Mouse (Mus musculus): ENCODE measurements around the gene Tcta. TPM values are rescaled to one million over a fixed set of nuclear protein-coding genes. Genes with fewer than 3 reads are reported as not detected.

Tcta gene
- total and polyA plus RNA-seq, 3 experiments, result 3.4 to 7.0 TPM; not detected in 1

DNA sequence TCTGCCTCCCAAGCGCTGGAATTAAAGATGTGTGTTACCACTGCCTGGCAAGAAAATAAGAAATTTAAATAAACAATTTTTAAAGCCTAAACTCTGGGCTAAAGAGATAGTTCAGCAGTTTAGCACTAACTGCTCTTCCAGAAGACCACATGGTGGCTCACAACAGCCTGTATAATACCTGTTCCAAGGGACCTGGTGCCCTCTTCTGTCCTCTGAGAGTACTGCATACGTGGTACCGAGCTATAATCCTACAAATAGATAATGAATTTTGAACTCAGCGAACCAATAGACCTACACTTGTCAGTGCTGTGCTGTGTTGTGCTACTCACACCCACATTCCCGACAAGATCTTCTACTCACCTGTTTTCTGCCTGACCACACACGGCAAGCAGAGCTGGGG is 21.6 kb downstream of the Tcta start:
- peak; percentile 91 for DNase-seq (ENCODE audit: low read depth, low spot score)
- Histone ChIP-seq H3K4me3 (ENCODE audit: control insufficient read depth in 1 of 2, insufficient read depth in 1 of 2, low read depth in 2 of 2, low read length in 2 of 2) (peak overlapping the region in 1 of 2 experiments; percentile 21; a peak in 1 of 4 replicates), H3K79me2 (ENCODE audit: control insufficient read depth, insufficient read depth, low read length, poor library complexity) (no peaks in the 10 kb centered on the region), H3K9me3 (replicated peaks; ENCODE audit: insufficient read depth, low read length) (no peaks in the 10 kb centered on the region), H3K9ac (ENCODE audit: control insufficient read depth, low read depth, low read length, poor library complexity, severe bottlenecking) (peak overlapping the region; percentile 20; the same call in 1 of the 2 replicates), H3K4me1 (ENCODE audit: control insufficient read depth in 1 of 2, insufficient read depth in 2 of 2, low read length in 2 of 2) (0 out of 4 replicates have a peak, but pooled peaks cover 0 to 2% of the 10 kb centered on the region in 2 experiments), H3K36me3 (ENCODE audit: control insufficient read depth in 1 of 2, insufficient read depth in 2 of 2, low read length in 2 of 2) (peaks cover 0 to under 1% of the 10 kb centered on the region in 2 experiments; a peak in 1 of 4 replicates), H3K27me3 (ENCODE audit: control insufficient read depth in 1 of 2, insufficient read depth in 2 of 2, low read length in 2 of 2) (no peaks in the 10 kb centered on the region), H3K27ac (ENCODE audit: control insufficient read depth, low read depth, low read length) (no peak overlapping the region)
- TF ChIP-seq SMC3 (IDR thresholded peaks at IDR 0.05; ENCODE audit: low read depth, low read length), result peak; percentile 92
- TF ChIP-seq HCFC1 (IDR thresholded peaks at IDR 0.05; ENCODE audit: low read depth, low read length), result 0 out of 2 replicates have a peak, but pooled peaks have one; percentile 44
- TF ChIP-seq MAX (IDR thresholded peaks at IDR 0.05; ENCODE audit: low read length), result peak; percentile 76
- TF ChIP-seq ZC3H11A (IDR thresholded peaks at IDR 0.05; ENCODE audit: low read depth, low read length), result peak; percentile 84
- peak; percentile 45; the same call in 1 of the 2 replicates for TF ChIP-seq GATA1 (IDR thresholded peaks at IDR 0.05; ENCODE audit: low read depth, low read length)
- peak; percentile 78 for TF ChIP-seq SIN3A (IDR thresholded peaks at IDR 0.05; ENCODE audit: low read length)
- TF ChIP-seq CHD1 (IDR thresholded peaks at IDR 0.05; ENCODE audit: low read depth, low read length), result no peak
- no peak; the same call in 1 of the 2 replicates for TF ChIP-seq USF1 (IDR thresholded peaks at IDR 0.05; ENCODE audit: low read depth, low read length)
- TF ChIP-seq USF2 (IDR thresholded peaks at IDR 0.05; ENCODE audit: borderline replicate concordance in 1 of 2, insufficient read depth in 1 of 2, low read depth in 1 of 2, low read length in 2 of 2), result no peak
- no peak for TF ChIP-seq GABPA (IDR thresholded peaks at IDR 0.05; ENCODE audit: low read depth, low read length)
- no peak for TF ChIP-seq POLR2AphosphoS2 (IDR thresholded peaks at IDR 0.05; ENCODE audit: low read length)
- TF ChIP-seq TCF12 (IDR thresholded peaks at IDR 0.05; ENCODE audit: low read depth, low read length), result no peak
- TF ChIP-seq ZNF384 (IDR thresholded peaks at IDR 0.05; ENCODE audit: low read depth, low read length), result peak; percentile 20; the same call in 1 of the 2 replicates
- TF ChIP-seq MXI1 (IDR thresholded peaks at IDR 0.05; ENCODE audit: low read depth, low read length), result peak; percentile 85
- no peak for TF ChIP-seq ELF1 (IDR thresholded peaks at IDR 0.05; ENCODE audit: low read depth, low read length)
- TF ChIP-seq BHLHE40 (IDR thresholded peaks at IDR 0.05; ENCODE audit: borderline replicate concordance, low read depth, low read length), result no peak
- peak; percentile 97 for TF ChIP-seq MYC (IDR thresholded peaks at IDR 0.05; ENCODE audit: low read depth, low read length)
- no peak for TF ChIP-seq MYB (IDR thresholded peaks at IDR 0.05; ENCODE audit: low read depth, low read length)
- TF ChIP-seq RCOR1 (IDR thresholded peaks at IDR 0.05; ENCODE audit: low read depth, low read length), result no peak
- no peak for TF ChIP-seq NRF1 (IDR thresholded peaks at IDR 0.05; ENCODE audit: insufficient read depth, low read depth, low read length, poor library complexity, severe bottlenecking)
- no peak for TF ChIP-seq ETS1 (IDR thresholded peaks at IDR 0.05; ENCODE audit: low read depth, low read length)
- no peak for TF ChIP-seq CHD2 (IDR thresholded peaks at IDR 0.05; ENCODE audit: low read length)
- TF ChIP-seq ZKSCAN1 (IDR thresholded peaks at IDR 0.05; ENCODE audit: low read depth, low read length), result no peak
- TF ChIP-seq KAT2A (conservative IDR thresholded peaks at IDR 0.05; ENCODE audit: low read depth, low read length), result no peak
- peak; percentile 68 to 98 (median 95); a peak in 5 of 6 replicates for TF ChIP-seq CTCF (IDR thresholded peaks at IDR 0.05 in 2 of 3, conservative IDR thresholded peaks at IDR 0.05 in 1 of 3; ENCODE audit: control insufficient read depth in 1 of 3, insufficient read depth in 1 of 3, low read depth in 2 of 3, low read length in 3 of 3, poor library complexity in 1 of 3, severe bottlenecking in 1 of 3)
- no peak for TF ChIP-seq POLR2A (IDR thresholded peaks at IDR 0.05; ENCODE audit: control insufficient read depth in 1 of 2, insufficient read depth in 1 of 2, low read depth in 1 of 2, low read length in 2 of 2, poor library complexity in 1 of 2)
- no peak for TF ChIP-seq MAZ (IDR thresholded peaks at IDR 0.05; ENCODE audit: low read depth, low read length)
- no peak for TF ChIP-seq UBTF (IDR thresholded peaks at IDR 0.05; ENCODE audit: borderline replicate concordance, insufficient read depth, low read depth, low read length)
- no peak for TF ChIP-seq POLR2AphosphoS5 (IDR thresholded peaks at IDR 0.05; ENCODE audit: borderline replicate concordance, low read depth, low read length)
- no peak for TF ChIP-seq E2F4 (IDR thresholded peaks at IDR 0.05; ENCODE audit: borderline replicate concordance, low read depth, low read length)
- no peak for TF ChIP-seq NELFE (IDR thresholded peaks at IDR 0.05; ENCODE audit: low read depth, low read length)
- TF ChIP-seq RAD21 (IDR thresholded peaks at IDR 0.05; ENCODE audit: low read depth, low read length), result peak; percentile 88
- no peak for TF ChIP-seq TAL1 (IDR thresholded peaks at IDR 0.05; ENCODE audit: low read length)
- TF ChIP-seq ZMIZ1 (IDR thresholded peaks at IDR 0.05; ENCODE audit: low read depth, low read length), result no peak
- no peak for TF ChIP-seq MEF2A (IDR thresholded peaks at IDR 0.05; ENCODE audit: extremely low read depth, insufficient replicate concordance, low read depth, low read length, poor library complexity, severe bottlenecking)
- no peak for TF ChIP-seq MAFK (IDR thresholded peaks at IDR 0.05; ENCODE audit: borderline replicate concordance, low read depth, low read length)
- TF ChIP-seq TBP (IDR thresholded peaks at IDR 0.05; ENCODE audit: low read depth, low read length), result no peak
- TF ChIP-seq JUND (IDR thresholded peaks at IDR 0.05; ENCODE audit: low read depth, low read length), result peak; percentile 51; the same call in 1 of the 2 replicates

Measured in MEL (cell line).